Mouse (Mus musculus) limb, embryonic 11.5 days (tissue): ENCODE data around the gene Rffl. TPM values are rescaled to one million over a fixed set of nuclear protein-coding genes. Genes with fewer than 3 reads are reported as not detected.

ENCODE experiments used
- ATAC-seq: fragments of 200-750 bp; cut with Nextera tagmentation; 2 replicates; pipeline ENCODE4 v1.8.0; 2017; ENCODE audit warnings: low read depth; ENCODE audit not compliant: insufficient number of reproducible peaks, low FRiP score, low TSS enrichment
- DNase-seq: peaks from one replicate; pipeline ENCODE4 v3.0.0-alpha.2; 2015; ENCODE audit warnings: low spot score
- H3K27ac ChIP-seq: fragments of 300-500 bp; sonication (generic); replicated peaks from 2 replicates; pipeline ENCODE4 v1.5.1; 2014; ENCODE audit warnings: low read depth, mild to moderate bottlenecking, low read length
- H3K27me3 ChIP-seq: fragments of 300-500 bp; sonication (generic); 2 replicates; pipeline ENCODE4 v1.6.1; 2014; ENCODE audit warnings: mild to moderate bottlenecking, low read length, mixed read lengths; ENCODE audit not compliant: control insufficient read depth, insufficient read depth
- H3K36me3 ChIP-seq: fragments of 300-500 bp; sonication (generic); 2 replicates; pipeline ENCODE4 v1.6.1; 2014; ENCODE audit warnings: mild to moderate bottlenecking, low read length, moderate library complexity, mixed read lengths; ENCODE audit not compliant: control insufficient read depth, insufficient read depth
- H3K4me1 ChIP-seq: fragments of 300-500 bp; sonication (generic); 2 replicates; pipeline ENCODE4 v1.6.1; 2014; ENCODE audit warnings: low read length, mixed read lengths; ENCODE audit not compliant: control insufficient read depth, insufficient read depth
- H3K4me2 ChIP-seq: fragments of 300-500 bp; sonication (generic); 2 replicates; pipeline ENCODE4 v1.6.1; 2014; ENCODE audit warnings: low read depth, mild to moderate bottlenecking, moderate library complexity; ENCODE audit not compliant: severe bottlenecking
- H3K4me3 ChIP-seq: fragments of 300-500 bp; sonication (generic); 2 replicates; pipeline ENCODE4 v1.5.1; 2014; ENCODE audit warnings: low read depth, low read length
- H3K9ac ChIP-seq: fragments of 300-500 bp; sonication (generic); 2 replicates; pipeline ENCODE4 v1.6.1; 2014; ENCODE audit warnings: mild to moderate bottlenecking, low read length
- H3K9me3 ChIP-seq: fragments of 300-500 bp; sonication (generic); 2 replicates; pipeline ENCODE4 v1.6.1; 2016; ENCODE audit warnings: low read length; ENCODE audit not compliant: control insufficient read depth
- WGBS: fragments of 180-500 bp; shearing (Covaris S2); extraction: QIAGEN DNeasy Blood & Tissue Kit; methylation state at CpG from one replicate; pipeline ENCODE4 v1.1.7; 2014; 5-methylcytosine and 5-hydroxymethylcytosine counted together
- polyA plus RNA-seq: library from polyadenylated mRNA; unstranded; fragments of >200 nt; fragmentation: Nextera tagmentation; extraction: Ambion mirVana; gene quantifications from 2 replicates; pipeline ENCODE4 v1.2.1, GENCODE M21; 2014

Rffl gene
- polyA plus RNA-seq, 1 experiment from 2014 or later, result 11.4 TPM

DNA sequence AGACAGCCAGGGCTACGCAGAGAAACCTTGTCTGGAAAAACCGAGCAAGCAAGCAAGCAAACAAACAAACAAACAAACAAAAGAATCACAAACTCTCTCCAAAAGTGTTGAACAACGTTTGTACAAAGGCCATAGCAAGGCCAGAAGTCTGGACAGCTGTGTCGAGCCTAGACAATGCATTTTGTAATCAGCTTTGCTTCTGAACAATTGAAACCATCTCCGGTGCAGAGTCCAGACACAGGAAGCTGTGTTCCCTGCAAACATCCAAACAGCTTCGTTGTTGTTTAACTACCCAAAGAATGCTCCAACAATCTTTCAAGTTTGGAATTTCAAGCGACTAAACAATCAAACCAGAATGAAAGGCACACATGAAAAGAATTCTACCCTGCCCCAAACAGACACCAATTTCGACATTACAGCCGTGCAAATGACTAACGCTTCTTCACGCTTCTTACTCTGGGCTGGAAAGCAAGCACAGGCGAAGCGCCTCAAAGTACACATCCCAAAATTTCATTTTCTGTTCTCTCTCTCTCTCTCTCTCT, 13.6 kb downstream of the Rffl start:
- Histone ChIP-seq H3K4me2 (no peak overlapping the region), H3K4me1 (no peaks in the 10 kb centered on the region), H3K4me3 (no peak overlapping the region), H3K27me3 (no peaks in the 10 kb centered on the region), H3K27ac (no peak overlapping the region), H3K9me3 (no peaks in the 10 kb centered on the region), H3K36me3 (no peaks in the 10 kb centered on the region), H3K9ac (no peak overlapping the region)
- WGBS, result 87% methylated on average over 13 of the region's 13 CpGs
- ATAC-seq (no peak), DNase-seq (no peak)

DNA sequence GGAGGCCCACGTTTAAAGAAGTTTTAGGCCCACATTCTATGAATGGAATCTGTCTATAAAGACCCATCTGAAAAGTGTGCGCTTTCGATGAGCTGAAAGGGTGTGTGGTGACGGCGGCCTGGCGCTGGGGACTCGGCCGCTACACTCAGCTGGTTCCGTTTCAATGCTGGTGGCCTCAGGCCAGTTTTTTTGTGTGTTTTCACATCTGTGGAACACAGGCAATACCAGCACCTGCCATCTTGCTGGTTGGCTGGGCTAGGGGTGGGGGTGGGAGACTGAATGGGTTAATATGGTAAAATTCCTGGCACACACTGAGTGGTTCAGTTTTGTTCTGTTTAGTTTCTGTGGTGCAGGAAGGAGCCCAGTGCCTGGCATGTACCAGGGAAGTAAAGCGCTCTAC, 15.0 kb downstream of the Rffl start:
- WGBS, result 89% methylated on average over 10 of the region's 10 CpGs
- H3K4me1 ChIP-seq, result no peaks in the 10 kb centered on the region
- H3K36me3 ChIP-seq, result no peaks in the 10 kb centered on the region
- H3K4me2 ChIP-seq, result no peak overlapping the region
- H3K27ac ChIP-seq, result no peak overlapping the region
- H3K9me3 ChIP-seq, result no peaks in the 10 kb centered on the region
- DNase-seq (no peak), ATAC-seq (no peak)
- no peak overlapping the region for H3K9ac ChIP-seq
- no peak overlapping the region for H3K4me3 ChIP-seq
- no peaks in the 10 kb centered on the region for H3K27me3 ChIP-seq

DNA sequence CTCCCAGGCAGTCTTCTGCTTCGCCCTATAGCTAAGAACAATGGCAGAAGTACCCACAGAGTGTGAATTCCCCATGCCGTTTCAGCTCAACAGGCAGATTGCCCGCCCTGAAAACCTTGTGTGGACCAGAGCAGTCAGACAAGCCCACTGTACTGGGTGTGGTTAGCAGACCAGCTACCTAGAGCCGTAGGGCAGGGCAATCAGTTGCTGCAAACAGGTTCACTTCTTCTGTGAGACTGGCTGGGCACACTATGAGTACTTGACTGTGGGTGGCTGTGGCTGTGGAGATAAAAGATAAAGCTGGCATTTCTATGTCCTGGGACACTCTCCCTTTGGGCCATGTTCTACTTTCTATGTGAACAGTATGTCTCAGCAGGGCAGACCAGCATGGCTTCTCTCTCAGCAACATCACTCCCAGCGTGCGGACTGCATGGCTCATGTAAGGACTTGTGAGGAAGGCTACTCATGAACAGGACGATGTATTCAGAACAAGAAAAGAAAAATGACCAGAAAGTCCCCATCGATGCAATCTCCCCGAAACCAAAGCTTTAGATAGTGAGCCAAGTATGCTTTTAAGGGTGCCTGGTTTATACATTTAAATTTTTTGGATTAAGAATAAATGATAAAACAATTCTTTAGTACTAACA, 15.6 kb downstream of the Rffl start:
- Histone ChIP-seq H3K36me3 (no peaks in the 10 kb centered on the region), H3K27me3 (no peaks in the 10 kb centered on the region), H3K9me3 (no peaks in the 10 kb centered on the region), H3K4me1 (peaks cover 2% of the 10 kb centered on the region; the same call in 1 of the 2 replicates), H3K4me3 (no peak overlapping the region), H3K4me2 (no peak overlapping the region), H3K27ac (no peak overlapping the region), H3K9ac (no peak overlapping the region)
- no peak for ATAC-seq
- 88% methylated on average over 9 of the region's 9 CpGs for WGBS
- DNase-seq, result no peak

DNA sequence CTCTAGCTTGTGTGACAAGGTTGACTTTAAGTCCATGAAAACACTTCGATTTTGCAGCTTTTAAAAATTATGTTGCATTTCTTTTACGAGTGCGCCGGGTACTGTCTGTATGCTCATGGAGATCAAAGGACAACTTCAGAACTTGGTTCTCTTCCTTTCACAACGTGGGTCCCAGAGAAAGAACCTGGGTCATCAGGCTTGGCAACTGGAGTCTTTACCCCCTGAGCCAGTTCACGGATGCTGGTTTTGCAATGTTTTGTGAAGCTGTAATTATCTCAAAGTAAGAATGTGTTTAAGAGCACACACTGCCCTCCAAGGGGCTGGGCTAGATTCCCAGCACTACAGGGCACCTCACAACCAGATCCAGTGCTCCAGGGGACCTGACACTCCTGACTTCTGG, 16.9 kb downstream of the Rffl start:
- H3K36me3 ChIP-seq, result no peaks in the 10 kb centered on the region
- no peaks in the 10 kb centered on the region for H3K27me3 ChIP-seq
- peaks cover 8% of the 10 kb centered on the region; the same call in 1 of the 2 replicates for H3K4me1 ChIP-seq
- ATAC-seq (no peak), DNase-seq (no peak)
- no peak overlapping the region for H3K9ac ChIP-seq
- no peak overlapping the region for H3K27ac ChIP-seq
- H3K9me3 ChIP-seq, result no peaks in the 10 kb centered on the region
- 80% methylated on average over 6 of the region's 6 CpGs for WGBS
- H3K4me2 ChIP-seq, result no peak overlapping the region
- H3K4me3 ChIP-seq, result no peak overlapping the region

DNA sequence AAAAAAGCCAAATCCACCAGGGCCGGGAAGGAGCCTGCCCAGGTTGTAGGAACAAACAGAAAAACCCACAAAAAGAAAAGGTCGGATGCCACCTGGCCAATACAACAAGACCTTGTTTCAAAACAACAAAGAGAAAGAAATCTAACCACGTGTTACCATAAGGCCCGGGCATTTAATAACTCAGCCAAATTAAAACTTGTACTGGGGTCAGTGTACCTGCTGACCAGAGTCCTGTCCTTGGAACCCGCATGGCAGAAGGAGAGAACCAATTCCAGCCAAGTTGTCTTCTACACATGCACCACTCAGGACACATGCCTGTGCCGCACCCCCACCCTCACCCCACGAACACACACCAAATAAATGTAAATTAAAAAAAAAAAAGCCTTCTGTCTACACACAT, 18.1 kb downstream of the Rffl start:
- Histone ChIP-seq H3K4me1 (peaks cover 8% of the 10 kb centered on the region; the same call in 1 of the 2 replicates), H3K36me3 (no peaks in the 10 kb centered on the region), H3K9ac (no peak overlapping the region), H3K9me3 (no peaks in the 10 kb centered on the region), H3K27ac (no peak overlapping the region), H3K27me3 (no peaks in the 10 kb centered on the region), H3K4me3 (no peak overlapping the region), H3K4me2 (no peak overlapping the region)
- DNase-seq, result no peak
- 90% methylated on average over 7 of the region's 7 CpGs for WGBS
- ATAC-seq, result no peak

DNA sequence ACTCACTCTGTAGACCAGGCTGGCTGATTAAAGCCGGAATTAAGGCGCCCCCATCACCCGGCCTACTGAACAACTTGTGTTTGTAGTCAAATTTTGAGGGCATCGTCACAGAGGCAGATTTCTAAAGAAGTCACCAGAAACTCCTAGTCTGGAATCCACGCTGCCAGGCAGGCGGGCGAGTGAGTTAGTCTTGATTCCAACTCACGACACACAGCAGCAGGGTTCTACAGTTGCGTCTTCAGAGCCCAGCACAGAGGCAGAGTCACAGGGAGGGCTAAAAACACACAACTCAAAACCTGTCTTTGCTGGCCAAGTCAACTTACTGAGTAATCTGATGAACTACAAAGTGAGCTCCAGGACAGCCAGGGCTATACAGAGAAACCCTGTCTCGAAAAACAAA, 18.5 kb downstream of the Rffl start:
- DNase-seq (no peak), ATAC-seq (no peak)
- H3K4me1 ChIP-seq, result peaks cover 8% of the 10 kb centered on the region; the same call in 1 of the 2 replicates
- H3K27ac ChIP-seq, result no peak overlapping the region
- H3K4me3 ChIP-seq, result no peak overlapping the region
- H3K9ac ChIP-seq, result no peak overlapping the region
- H3K4me2 ChIP-seq, result no peak overlapping the region
- no peaks in the 10 kb centered on the region for H3K36me3 ChIP-seq
- no peaks in the 10 kb centered on the region for H3K9me3 ChIP-seq
- 80% methylated on average over 10 of the region's 10 CpGs for WGBS
- no peaks in the 10 kb centered on the region for H3K27me3 ChIP-seq

DNA sequence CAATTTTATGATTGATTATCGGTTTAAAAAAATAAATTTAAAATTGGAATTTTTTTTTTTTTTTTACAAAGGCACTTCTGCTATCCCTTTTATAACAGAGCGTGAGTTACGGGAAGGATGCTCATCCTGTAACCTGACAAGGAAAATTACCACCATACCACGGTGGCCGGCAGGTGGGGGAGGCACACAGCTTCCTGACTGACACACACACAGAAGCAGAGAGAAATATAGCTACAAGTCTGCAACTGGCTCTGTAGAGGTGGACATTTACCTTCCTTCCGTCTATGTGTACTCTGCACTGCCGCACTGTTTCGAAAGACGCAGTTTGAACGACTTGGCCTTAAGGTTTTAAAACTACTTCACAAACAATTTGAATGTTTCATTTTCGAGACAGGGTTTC, 18.9 kb downstream of the Rffl start:
- no peak overlapping the region for H3K9ac ChIP-seq
- DNase-seq, result no peak
- H3K4me1 ChIP-seq, result peaks cover 8% of the 10 kb centered on the region; the same call in 1 of the 2 replicates
- H3K27ac ChIP-seq, result no peak overlapping the region
- H3K4me3 ChIP-seq, result no peak overlapping the region
- WGBS, result 85% methylated on average over 11 of the region's 11 CpGs
- no peak for ATAC-seq
- H3K27me3 ChIP-seq, result no peaks in the 10 kb centered on the region
- no peak overlapping the region for H3K4me2 ChIP-seq
- no peaks in the 10 kb centered on the region for H3K36me3 ChIP-seq
- H3K9me3 ChIP-seq, result no peaks in the 10 kb centered on the region

DNA sequence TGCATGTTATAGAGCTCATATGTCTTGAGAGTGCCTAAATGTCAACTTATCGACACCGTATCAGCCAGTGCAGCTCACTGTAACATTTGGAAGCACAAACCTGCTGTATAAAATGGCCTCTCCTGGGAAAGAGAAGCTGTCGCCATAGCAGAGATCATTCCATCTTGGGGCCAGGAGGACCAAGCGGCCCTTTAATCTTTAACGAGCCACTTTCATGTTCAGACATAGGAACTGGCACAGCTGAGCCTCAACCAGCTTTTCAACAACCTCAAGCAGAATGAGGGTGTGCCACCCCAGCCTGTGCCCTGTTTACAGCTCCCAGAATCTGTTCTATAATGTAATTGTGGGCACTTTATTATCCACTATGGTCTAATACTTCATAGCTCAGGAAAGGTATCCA, 20.8 kb downstream of the Rffl start:
- Histone ChIP-seq H3K27ac (no peak overlapping the region), H3K4me2 (no peak overlapping the region), H3K9ac (no peak overlapping the region), H3K4me1 (peaks cover 16% of the 10 kb centered on the region), H3K9me3 (no peaks in the 10 kb centered on the region), H3K27me3 (no peaks in the 10 kb centered on the region), H3K36me3 (no peaks in the 10 kb centered on the region), H3K4me3 (no peak overlapping the region)
- DNase-seq, result no peak
- WGBS, result 47% methylated on average over 5 of the region's 5 CpGs
- ATAC-seq, result no peak

DNA sequence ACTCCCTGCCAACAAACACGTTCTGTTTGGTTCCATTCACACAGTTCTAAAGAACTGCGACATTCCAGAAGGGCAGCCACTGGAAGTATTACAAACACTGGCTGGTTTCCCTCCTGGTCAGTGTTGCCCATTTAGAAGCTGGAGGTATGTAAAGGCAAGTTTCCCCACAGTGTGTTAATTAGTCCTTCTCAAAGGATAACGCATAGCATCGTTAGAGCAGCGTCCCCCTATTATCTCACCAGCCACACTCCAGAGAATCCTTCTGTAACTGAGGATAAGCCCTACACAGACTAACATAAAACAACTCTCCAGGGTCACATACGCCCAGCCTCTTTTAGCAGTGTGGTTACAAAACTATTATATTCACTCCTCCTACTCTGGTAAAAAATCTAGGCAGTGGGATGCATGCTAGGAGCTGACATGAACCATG, 23.4 kb downstream of the Rffl start:
- Histone ChIP-seq H3K4me2 (no peak overlapping the region), H3K27ac (no peak overlapping the region), H3K9me3 (no peaks in the 10 kb centered on the region), H3K4me3 (no peak overlapping the region), H3K4me1 (peaks cover 20% of the 10 kb centered on the region), H3K9ac (no peak overlapping the region), H3K27me3 (no peaks in the 10 kb centered on the region), H3K36me3 (no peaks in the 10 kb centered on the region)
- DNase-seq (no peak), ATAC-seq (no peak)
- WGBS, result 52% methylated on average over 6 of the region's 6 CpGs
